Mouse (Mus musculus) monocyte, adult 2 months (primary cell): ENCODE measurements around the gene Psd4.

Source experiments
- DNase-seq, 2 experiments: peaks; one replicate each; pipeline ENCODE4 v3.0.0; 2022; ENCODE audit warnings: low spot score in 2 of 2, low read depth in 1 of 2

Psd4 gene

GRCm38 (mm10) chr2:24429806-24430205, 62.4 kb downstream of the Psd4 start:
- no peak for DNase-seq

DNA sequence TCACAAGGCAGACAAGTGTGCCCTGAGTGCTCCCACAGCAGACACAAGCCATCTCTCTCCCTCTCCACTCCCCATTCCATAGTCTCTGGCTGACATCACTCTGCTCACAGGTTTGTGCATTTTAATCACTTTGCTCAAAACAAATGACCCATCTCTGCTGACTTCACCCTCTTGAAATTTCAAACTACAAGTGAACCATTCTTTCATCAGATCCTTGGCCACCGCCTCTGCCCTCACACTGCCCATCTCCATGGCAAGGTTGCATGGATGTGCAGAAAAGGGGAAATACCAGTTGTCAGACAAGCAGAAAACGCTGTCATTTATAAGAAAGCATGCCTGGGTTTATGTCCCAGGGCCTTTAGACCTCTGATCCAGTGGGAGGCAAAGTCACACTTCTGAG, 67.3 kb downstream of the Psd4 start:
- DNase-seq, result no peak

- DNase-seq, result no peak
These were observed 68.3 kb downstream of the Psd4 start for GRCm38 (mm10) chr2:24435699-24436098.

- no peak for DNase-seq
These were observed 72.7 kb downstream of the Psd4 start for GRCm38 (mm10) chr2:24440056-24440455.

- DNase-seq, result no peak
These were observed 74.5 kb downstream of the Psd4 start for GRCm38 (mm10) chr2:24441899-24442298.

DNA sequence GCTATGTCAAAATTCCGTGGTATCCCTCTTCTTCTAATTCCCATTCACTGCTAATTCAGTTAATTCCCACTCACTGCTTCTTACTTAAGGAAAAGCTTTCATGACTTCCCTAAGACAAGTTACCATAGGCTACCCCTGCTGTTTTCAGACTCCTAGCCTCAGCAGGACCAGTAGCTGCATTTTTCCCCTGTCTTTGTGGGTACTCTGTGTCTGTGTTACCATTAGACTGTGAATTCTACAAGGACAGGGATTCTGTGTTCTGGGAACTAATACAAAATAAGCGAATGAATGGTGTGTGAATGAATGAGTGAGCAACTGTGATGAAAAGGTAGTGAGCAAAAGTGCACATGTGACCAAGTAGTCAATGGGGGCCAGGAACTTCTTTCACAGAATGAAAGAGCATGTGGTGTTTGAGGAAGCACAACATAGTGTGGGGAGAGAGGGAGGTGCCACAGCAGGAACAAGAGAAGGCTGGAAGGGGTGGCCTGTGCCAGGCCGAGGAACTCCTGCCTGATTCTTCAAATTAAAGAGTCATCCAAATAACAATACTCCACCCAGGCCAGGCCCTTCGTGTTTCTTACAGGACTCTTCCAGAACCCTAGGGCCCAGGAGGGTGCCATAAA, 75.0 kb downstream of the Psd4 start:
- no peak for DNase-seq

DNA sequence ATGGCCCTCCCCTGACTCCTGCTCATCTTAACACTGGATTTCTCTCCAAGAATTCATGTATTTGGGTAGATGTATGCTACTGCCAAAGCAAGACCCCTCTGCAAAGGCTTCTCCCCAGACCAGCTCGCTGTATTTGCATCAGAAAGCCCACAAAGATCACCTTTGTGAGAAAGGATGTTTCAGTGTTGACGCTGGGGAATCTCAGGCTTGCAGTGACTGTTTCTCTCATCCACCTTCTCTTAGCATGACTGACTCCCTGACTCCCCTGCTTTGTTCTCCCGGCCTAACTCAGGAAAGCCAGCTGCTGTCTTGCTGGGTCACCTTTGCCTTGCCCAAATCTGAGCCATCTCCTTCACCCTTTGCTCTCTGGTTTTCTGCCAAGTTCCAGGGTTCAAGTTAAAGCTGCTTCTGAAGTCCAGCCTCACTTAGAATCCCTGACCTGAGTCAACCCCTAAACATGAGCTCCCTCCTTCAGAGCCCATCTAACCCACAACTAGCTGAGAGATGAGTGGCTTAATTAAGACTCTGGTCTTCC, 75.9 kb downstream of the Psd4 start:
- no peak for DNase-seq

- DNase-seq, result no peak
These were observed 81.7 kb downstream of the Psd4 start for GRCm38 (mm10) chr2:24449111-24449510.

DNA sequence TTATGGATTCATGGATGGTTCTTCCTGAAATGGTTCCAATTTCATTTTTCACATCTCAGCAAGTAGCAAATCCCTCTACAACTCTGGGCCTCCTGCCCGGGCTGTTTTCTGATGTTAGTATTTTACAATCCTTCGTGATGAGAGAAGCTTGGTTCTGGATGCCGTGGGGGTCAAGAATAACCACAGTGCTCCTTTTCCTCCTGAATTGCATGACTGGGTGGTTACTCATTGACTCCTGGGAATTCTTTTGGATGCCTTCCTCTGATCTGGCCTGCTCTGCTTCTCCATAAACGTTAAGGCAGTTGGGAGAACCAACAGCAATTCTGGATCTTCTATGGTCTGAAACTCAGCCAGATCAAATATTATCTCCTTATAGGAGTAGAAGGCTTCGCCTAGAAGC, 85.8 kb downstream of the Psd4 start:
- no peak for DNase-seq

GRCm38 (mm10) chr2:24454429-24455011, 87.1 kb downstream of the Psd4 start:
- no peak for DNase-seq

- no peak for DNase-seq
These were observed 87.9 kb downstream of the Psd4 start for GRCm38 (mm10) chr2:24455057-24455855.

DNA sequence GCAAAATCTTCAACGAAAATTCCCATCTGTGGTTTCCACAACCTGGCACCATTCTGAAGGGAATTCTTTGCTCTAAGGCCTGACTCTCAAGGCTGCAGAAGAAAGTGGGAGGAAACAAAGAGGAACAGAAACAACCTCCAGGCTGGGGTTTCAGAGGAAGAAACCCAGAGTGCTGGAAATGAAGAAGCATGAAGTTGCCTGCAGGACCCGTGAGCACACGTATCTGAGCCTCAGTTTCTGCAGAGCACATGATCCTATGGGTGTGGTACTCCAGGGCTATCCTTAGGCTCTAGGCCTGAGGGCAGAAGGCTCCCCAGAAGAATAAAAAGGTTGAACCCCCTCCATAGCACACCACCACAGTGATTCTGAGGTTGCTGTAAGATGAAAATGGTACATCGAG, 89.5 kb downstream of the Psd4 start:
- no peak for DNase-seq

DNA sequence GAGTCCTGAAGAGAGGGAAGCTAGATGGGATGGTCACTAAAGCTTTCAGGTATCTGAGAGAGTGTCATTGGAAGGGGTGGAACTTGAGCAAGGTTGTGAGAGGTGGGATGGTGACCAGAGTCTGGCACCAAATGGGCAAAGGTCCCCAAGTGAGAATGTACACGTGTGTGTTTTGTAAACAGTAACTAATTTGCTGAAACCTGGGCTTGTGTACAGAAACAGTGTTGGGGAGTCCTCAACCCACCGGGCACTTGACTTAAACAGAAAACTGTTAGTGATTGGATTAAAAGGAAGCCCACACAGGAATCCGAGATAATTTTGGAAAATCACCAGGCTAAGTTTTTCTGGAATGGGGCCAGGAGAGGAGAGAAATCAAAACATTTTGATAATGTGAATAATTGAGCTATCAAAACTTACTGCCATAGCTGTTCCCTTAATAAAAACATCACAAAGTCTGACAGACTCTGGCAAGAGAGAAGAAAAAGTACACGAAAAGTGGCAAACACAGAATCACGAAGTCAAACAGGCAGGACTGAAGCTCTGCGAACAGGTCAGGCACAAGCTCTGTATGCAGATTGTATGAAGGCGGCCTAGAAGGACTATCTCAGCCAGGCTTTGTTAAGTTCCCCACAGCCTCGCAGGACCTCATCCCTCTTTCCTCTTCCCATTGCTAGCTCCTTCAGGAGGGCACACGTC, 92.9 kb downstream of the Psd4 start:
- DNase-seq, result no peak

DNA sequence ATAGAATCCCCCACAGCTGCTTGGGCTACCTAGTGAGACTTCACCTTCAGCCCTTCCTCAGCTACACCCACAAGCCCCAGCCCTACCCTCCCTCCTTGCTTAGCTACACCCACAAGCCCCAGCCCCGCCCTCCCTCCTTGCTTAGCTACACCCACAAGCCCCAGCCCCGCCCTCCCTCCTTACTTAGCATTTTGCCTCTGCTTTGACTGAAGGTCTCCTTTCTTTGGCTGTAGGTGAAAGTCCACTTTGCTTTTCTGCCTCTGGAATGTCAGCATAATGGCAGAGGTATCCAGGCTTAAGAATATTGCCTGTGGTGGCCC, 93.4 kb downstream of the Psd4 start:
- no peak for DNase-seq
